Mouse (Mus musculus) gonadal fat pad, adult 2 months (tissue): ENCODE data around the gene Rtl6. TPM values are rescaled to one million over a fixed set of nuclear protein-coding genes. Genes with fewer than 3 reads are reported as not detected.

ENCODE experiments used
- DNase-seq: peaks from one replicate; pipeline ENCODE4 v3.0.0-alpha.2; 2012; ENCODE audit warnings: low read depth
- polyA plus RNA-seq: library from polyadenylated mRNA; depleted of rRNA; stranded (reverse); fragments of >200 nt; gene quantifications from 2 replicates; pipeline ENCODE4 v1.2.3, GENCODE M21; 2012; rRNA removed

Rtl6 gene
- polyA plus RNA-seq, 1 experiment: 8.1 TPM

GRCm38 (mm10) chr15:84537117-84537516 lies 20.5 kb downstream of the Rtl6 start:
- no peak for DNase-seq

- DNase-seq: no peak
Measured at GRCm38 (mm10) chr15:84536611-84537010, 21.0 kb downstream of the Rtl6 start.

GRCm38 (mm10) chr15:84535953-84536352 lies 21.7 kb downstream of the Rtl6 start:
- DNase-seq: no peak

DNA sequence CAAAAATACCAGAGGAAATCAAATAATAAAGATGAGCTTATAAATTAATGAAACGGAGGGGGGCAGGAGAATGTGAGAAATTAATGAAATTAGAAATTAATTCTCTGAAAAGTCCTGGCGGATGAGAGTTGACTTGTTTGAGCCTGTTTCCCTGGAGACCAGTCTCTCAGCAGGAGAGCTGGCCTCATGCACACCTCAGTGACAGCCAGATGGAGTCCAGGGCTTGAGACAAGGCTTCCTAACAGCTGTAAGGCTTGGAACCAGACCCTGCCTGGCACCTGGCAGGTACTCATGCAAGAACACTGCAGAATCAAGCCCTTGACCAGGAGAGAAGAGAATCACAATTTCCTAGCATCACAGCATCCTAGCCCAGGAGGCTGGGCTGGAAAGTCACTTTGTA lies 25.4 kb downstream of the Rtl6 start:
- no peak for DNase-seq

DNA sequence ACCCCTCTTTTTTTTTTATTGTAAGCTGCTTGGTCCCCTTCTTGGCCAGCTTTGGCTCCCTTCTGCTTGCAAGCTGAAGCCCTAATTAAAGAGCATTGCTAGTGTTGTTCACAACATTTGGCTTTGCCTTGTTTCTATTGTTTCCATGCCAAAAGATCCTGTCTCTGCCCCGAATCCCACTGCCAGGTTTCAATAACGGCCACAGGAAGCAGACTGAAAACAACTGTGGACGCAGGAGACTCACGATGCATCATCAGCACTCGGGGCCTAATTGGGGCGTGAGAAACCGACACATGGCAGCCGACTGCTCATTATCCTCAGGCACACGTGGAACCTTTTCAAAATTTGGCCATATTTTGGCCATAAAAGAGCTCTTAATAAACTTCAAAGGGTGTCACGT lies 26.1 kb downstream of the Rtl6 start:
- DNase-seq: no peak

GRCm38 (mm10) chr15:84526921-84527320 lies 30.7 kb downstream of the Rtl6 start:
- no peak for DNase-seq

DNA sequence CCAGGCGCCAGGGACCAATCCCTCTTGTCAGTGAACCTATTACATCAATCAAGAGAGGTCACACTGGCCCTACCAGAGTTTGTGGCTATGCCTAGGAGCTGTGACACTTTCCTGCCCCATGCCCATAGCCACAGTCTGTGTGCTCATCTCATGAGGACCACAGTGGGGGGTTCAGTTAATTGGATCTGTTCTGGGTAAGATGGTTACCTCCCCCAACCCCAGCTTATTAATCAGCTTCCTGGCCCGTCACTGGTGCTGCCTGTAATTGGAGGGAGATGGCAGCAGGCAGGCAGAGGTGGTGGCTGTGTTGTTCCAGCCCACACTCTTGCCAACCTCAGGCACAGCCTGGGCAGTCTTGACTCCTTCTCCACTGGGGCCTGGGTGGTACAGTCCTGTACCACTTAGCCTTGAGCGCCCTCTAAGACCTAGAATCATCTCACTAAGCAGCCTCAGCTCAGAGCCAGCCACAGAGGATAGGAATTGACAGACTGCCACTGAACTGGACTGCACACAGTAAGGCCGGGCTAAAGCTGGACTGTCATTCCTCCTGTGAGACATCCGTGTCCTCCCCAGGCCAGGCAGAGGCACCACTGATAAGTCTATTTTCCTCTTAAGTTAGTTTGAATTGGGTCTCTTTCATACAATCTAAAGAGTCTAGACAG lies 32.3 kb downstream of the Rtl6 start:
- DNase-seq: no peak

- no peak for DNase-seq
Measured at GRCm38 (mm10) chr15:84522953-84523689, 34.5 kb downstream of the Rtl6 start.

DNA sequence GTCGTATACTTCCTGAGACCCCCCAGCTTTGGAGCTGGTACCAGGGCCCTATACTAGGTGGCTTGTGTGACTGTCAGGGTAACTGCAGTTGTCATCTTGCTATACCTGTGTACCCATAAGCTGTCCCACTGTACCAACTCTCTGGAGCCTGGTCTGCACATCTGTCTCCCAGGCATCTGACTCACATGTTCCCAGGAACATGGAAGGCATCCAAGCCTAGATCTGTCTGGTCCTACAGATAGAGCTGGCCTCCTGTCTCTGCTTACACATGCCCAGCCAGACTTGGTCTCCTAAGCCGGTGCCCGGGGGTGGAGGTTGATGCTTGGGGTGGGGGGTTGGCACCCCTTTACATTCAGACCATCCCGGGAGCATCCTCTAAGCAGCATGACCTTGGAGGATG lies 36.1 kb downstream of the Rtl6 start:
- no peak for DNase-seq

DNA sequence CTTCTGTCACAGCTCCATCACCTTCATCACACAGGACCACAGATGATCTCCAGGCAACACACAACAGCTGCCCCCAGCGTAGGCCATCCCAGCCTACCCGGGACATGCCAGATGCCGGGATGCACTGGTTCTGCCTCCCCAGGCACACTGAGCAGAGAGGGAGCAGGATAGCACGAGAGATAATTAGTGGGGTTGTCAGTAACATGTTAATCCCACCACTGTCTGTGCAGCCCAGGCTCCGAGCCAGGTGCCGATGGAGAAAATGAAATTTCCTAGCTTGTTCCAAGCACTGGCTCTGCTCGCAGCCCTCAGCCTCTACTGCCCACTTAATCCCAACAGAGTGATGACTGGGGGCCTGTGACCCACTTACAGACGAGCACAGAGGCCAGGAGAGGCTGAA lies 39.1 kb downstream of the Rtl6 start:
- DNase-seq: no peak

DNA sequence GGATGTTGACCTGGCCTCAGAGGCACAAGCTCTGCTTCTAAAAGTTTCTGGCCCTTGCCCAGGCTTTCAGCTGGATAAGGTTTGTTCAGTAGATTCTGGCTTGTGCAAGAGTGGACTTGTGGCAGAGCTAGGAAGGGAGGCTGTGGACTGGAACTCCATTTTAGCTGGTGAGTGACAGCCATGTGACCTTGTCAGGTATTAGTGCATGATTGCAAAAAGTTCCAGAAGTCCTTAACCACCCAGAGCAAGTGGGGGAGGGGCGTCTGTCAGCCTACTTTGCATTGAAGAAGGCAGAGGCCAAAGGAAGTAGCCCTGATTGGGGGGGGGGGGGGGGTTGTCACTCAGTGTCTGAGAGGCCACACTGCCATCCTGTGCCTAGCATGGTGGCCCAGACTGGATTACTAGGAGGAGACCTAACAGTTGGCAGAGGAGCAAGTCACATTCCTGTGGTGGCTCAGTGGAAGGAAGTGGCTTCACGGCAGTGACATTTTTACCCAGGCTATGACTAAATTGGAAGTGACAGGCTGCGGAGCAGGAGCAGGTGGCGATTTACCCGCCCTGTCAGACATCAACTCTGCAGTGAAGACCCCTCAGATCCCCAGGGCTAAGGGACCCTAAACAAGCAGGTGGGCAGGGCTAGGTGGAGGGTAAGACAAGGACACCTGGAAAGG lies 44.9 kb downstream of the Rtl6 start:
- DNase-seq: no peak

DNA sequence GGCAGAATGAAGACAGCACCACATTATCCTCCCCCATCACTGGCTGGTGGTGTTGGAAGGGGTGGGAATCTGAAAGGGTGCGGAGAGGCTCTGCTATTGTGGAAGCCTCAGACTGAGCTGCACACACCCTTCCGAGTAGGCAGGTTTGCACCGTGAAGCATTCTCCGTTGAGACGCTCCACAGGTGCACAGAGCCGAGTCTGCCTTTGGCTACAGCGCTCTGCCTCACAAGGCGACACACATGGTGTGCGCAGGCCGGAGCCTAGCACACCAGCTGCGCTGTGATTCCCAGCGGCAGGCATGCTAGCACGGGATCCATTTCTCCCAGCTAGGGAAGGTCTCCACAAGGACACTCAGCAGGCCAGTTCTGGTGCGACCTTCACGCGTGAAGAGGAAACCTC lies 47.6 kb downstream of the Rtl6 start:
- DNase-seq: no peak

- no peak for DNase-seq
Measured at GRCm38 (mm10) chr15:84509161-84509560, 48.5 kb downstream of the Rtl6 start.

GRCm38 (mm10) chr15:84506026-84506425 lies 51.6 kb downstream of the Rtl6 start:
- DNase-seq: no peak

DNA sequence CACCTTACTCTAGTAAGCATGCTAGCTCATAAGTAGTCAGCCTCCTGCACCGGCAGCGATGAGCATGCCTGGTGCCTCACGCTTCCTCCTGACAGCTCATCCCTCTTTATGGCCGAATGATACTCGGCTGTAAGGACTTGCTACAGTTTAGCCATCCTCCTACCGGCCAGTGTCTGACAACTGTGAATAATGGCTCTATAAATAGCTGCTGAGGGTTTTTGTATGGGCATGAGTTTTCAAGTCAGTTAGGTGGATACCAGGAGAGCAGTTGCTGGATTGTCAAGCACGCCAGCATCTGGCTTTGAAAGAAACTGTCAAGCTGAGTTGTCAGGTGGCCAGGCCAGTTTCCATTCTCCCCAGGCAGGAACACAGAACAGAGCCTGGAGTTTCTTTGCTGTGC lies 52.7 kb downstream of the Rtl6 start:
- no peak for DNase-seq

Other genes with a start within 250 kb of the Rtl6 start
- gene Parvg, start 233.8 kb downstream of the Rtl6 start, polyA plus RNA-seq: 2.0 and 2.3 TPM in 2 replicates
- gene Shisal1, start 110.7 kb downstream of the Rtl6 start, polyA plus RNA-seq: 1.00 and 1.6 TPM in 2 replicates
- 102 and 140 TPM in 2 replicates for gene Prr5, start 111.8 kb upstream of the Rtl6 start, polyA plus RNA-seq
- 26.7 and 37.2 TPM in 2 replicates for gene Arhgap8, start 162.2 kb upstream of the Rtl6 start, polyA plus RNA-seq